Mouse (Mus musculus) cerebellum, adult 2 months (tissue): Measurements from ENCODE around the gene Cnr2.

Experiments
- CTCF ChIP-seq: fragments of 200-500 bp; IDR thresholded peaks from 2 replicates; pipeline ENCODE4 v1.5.1; 2011; ENCODE audit warnings: low read depth, mild to moderate bottlenecking, control low read depth, low read length, moderate library complexity, borderline replicate concordance; ENCODE audit not compliant: insufficient read depth
- POLR2A ChIP-seq: fragments of 200-500 bp; IDR thresholded peaks from 2 replicates; pipeline ENCODE4 v1.6.1; 2011; ENCODE audit warnings: low read length, control low read depth, borderline replicate concordance; ENCODE audit not compliant: insufficient read depth

DNA sequence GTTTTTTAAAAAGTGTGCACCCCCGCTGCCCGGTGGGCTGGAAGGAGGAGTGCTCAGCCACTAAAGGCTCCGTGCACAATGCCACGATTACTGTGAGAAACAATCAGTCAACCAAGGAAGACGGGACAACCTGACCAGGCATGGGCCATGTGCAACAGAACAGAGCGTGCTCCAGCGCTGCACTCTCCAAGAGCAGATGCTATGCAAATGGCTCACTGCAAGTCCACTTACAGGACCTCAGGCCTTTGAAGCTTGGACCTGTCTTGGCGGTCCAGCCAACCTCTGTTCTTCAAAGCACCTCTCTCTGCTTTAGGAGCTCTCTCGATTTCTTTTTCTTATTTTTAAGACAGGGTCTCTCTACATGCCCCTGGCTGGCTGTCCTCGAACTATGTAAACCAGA lies 14.6 kb upstream of the Cnr2 start:
- TF ChIP-seq CTCF (no peak), POLR2A (no peak)
